Mouse (Mus musculus) left cerebral cortex, postnatal 10 days (tissue): ENCODE results near the gene Rasgef1b. TPM values are rescaled to one million over a fixed set of nuclear protein-coding genes. Genes with fewer than 3 reads are reported as not detected.

Experiments used
- DNase-seq, 2 experiments: peaks; one replicate each; pipeline ENCODE4 v3.0.0; 2021 to 2022; ENCODE audit warnings: low spot score in 2 of 2, mixed read lengths in 1 of 2; ENCODE audit errors: extremely low spot score in 1 of 2
- intact Hi-C: fragments of 180-260 bp; cut with DNase I; formaldehyde crosslinking; loops from one replicate; pipeline ENCODE4 v1.15.1; 2025
- total RNA-seq, 2 experiments: library from RNA; stranded (reverse); gene quantifications; 2 replicates each; pipeline ENCODE4 v1.2.3; 2021

Rasgef1b gene
- total RNA-seq, 2 experiments from 2014 or later: 53.8 to 58.4 TPM

DNA sequence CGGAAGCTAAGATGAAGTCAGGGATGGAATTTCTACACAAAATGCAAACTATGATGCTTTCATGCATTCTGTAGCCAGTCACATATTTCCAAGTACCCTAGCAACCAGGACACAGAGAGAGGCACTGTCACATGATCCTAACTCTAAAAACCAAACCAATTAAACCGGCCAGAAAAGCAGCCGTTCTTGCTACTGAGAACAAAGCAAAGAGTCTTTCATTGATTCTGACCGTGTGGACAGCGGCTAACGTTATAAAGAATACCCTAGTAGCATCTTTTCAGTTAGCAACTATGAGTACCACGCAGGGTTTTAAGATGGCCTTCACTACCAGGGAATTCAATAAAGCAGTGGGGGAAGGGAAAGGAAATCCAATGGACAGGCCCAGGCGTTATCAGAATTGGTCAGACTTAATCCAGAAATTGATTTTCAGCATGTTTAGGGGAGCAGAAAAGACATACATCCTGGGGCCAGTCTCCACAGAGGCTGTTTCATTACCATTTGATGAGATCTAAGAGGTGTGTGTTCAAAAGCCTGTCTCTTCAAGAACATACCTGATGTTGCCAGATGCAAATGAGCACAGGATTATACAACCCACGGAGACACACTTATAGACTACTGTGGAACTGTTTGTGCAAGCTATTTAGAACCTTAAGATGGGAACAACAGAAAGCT, 215.5 kb downstream of the Rasgef1b start:
- no peak for DNase-seq
- intact Hi-C loops: no loop called here

DNA sequence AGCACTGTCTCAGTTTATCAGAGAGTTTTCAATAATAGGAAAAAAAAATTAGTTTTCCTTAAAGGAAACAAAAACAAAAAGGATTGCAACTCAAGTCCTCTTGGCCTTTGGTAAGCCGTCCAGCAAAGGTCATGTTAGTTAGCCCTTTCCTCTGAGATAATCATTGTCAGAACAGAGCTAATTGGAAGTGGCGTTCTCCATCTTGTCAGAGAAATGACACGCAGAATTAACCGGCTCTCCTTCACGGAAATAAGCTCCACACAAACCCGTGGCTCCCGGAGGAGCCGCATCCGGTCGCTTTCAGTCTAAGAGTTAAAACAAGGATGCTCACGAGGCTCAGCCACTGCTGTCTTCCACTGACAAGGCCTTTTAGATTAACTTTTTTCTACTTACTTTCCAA, 217.8 kb downstream of the Rasgef1b start:
- intact Hi-C loops: no loop called here
- no peak for DNase-seq

DNA sequence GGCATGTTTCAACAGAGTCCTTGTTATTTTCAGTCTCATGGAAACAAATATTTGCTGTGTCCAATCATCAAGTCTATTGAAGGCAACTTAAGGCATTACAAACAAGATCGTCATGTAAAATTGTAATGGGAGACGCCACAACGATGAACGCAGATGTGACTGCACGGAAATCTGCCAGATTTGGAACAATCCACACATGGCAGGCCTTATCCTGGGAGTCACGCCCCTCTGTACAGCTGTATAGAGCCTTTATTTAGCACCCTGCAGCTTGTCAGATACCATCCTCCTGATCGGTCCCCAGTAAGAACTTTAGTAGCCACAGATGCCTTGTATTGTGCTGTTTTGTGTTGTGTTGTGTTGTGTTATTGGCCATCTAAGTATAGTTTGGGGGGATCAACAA, 222.8 kb downstream of the Rasgef1b start:
- intact Hi-C loops: no loop called here
- no peak for DNase-seq

DNA sequence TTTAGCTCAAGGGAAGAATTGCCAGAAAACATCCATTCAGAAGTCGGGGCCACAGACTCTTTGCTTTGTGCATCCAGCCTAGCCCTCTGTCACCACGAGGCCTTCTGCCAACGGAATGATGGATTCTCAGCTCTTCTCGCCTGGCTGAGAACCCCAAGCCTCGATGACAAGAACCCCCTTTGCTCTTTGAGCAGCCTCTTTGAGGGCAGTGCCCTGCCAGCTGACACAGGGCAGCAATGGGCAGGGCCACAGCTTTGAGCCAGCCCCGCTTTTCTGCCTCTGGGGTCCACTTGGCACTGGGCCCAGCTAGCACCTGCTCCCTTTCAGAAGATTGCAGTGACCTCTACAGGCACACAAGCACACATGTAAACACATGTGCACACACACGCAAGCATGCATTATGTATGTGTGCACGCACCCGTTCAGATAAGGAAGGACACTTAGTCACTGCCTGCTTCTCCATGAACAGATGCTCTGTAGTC, 224.5 kb downstream of the Rasgef1b start:
- DNase-seq: peak; percentile 54 to 72
- intact Hi-C loops: loop anchor here (5.0 kb wide), 1 partner anchor 252 kb away; no protein-coding TSS in a partner anchor

- DNase-seq: no peak
- intact Hi-C loops: loop anchor here (5.0 kb wide), 1 partner anchor 250 kb away; no protein-coding TSS in a partner anchor
Measured at GRCm38 (mm10) chr5:99502681-99503080, 226.2 kb downstream of the Rasgef1b start.

GRCm38 (mm10) chr5:99499404-99500089, 229.3 kb downstream of the Rasgef1b start:
- DNase-seq: no peak
- intact Hi-C loops: loop anchor here (5.0 kb wide), 1 partner anchor 247 kb away; no protein-coding TSS in a partner anchor

DNA sequence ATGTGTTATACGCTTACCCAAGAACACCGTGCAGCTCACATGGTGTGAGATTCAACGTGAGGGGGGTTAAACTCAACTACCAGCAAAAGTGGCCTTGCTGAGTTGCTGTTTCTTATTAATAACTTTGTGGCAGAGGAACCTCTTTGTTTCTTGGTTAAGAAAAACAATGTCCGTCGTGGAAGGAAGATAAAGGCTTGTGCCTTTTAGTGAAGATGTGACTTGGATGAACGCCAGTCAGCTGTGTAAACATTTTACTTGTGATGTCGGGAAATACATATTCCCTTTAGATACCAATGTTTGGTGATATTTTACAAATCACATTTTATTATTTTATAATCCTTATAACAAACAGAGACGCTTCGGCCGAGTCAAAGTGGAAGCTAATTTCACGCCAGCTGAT, 231.0 kb downstream of the Rasgef1b start:
- intact Hi-C loops: no loop called here
- peak in 1 of 2 experiments; percentile 34 for DNase-seq

DNA sequence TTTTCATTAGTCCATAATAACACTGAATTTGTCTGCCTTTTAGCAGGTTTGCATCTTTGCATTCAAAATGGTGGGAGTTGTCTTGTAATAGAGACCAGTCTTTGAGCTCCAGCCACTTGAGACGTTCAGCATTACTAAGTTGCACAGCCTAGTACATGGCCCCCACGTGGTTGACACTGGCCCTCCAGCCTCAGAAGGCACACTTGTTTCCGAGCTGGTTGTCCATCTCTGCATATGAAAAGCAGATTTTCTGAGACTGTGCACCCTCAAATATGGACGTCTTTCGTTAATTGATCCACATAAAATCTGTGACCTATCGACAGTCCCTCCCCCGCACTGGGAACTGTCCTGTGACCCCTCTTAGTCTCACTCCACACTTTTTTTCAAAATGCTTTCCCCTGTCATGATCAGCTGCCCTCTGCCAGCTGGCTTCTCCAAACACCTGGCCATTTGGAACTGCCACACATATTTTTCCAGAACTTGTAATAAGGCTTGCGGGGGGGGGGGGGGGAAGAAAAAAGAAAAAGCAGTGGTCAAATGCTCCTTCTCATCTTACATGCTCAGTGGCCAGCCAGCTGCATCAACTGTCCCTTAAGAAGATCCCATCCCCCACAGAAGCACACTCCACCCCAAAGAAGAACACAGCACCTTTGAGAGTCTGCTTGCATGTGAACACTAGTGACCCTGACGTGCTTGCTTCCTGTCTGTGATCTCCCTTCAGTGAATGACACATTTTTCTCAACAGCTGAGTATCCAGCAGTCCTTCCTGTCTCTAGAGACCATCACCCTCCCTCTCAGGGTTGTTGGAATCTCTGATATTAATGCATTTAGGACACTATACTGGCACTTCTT, 231.7 kb downstream of the Rasgef1b start:
- intact Hi-C loops: no loop called here
- no peak for DNase-seq

DNA sequence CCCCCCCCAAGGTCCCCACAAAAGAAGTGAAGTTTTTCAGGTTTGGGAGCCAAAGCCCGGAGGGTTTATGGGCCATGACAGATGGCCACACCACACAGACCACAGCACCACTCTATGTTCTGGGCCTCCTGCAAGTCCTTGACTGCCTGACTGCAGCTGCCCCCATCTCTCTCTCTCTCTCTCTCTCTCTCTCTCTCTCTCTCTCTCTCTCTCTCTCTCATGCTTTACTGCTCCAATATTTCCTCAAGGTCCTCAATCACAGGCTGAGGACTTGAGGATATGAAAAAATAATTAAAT, 232.8 kb downstream of the Rasgef1b start:
- no peak for DNase-seq
- intact Hi-C loops: no loop called here

DNA sequence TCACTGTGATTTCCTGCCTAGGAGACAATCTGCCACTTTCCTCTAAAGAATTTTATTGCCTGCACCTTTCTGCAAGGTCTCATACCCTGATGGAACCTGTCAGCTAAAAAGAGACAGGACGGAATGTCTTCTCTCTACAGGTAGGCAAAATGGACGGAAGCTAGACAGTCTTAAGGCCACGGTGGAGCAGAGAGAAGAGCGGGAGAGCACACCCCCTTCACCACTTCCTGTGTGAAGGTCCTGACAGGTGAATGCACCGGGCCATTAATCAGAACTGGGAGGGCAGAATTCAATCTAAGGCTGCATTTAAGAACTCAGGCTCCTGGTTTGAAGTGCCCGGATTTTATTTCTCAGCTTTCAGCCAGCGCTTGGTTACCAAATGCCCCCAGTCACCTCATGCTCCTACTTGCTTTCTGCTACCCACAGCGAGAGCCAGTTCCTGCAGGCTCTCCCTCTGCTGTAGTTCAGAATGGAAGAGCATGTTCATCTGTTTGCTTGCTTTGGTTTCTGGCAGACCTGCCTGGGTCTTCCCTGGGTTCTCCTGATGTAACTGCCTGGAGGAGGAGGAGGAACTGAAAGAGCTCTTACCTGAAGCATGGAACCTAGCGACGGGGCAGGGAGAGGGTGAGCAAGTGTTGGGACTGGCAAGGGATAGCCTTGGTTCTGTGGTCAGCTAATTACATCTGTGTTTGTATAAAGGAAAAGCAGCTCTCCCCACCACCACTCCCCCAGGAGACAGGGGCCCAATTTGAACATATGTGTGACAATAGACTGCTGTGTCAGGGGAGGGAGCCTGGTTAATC, 233.3 kb downstream of the Rasgef1b start:
- DNase-seq: no peak
- intact Hi-C loops: no loop called here

DNA sequence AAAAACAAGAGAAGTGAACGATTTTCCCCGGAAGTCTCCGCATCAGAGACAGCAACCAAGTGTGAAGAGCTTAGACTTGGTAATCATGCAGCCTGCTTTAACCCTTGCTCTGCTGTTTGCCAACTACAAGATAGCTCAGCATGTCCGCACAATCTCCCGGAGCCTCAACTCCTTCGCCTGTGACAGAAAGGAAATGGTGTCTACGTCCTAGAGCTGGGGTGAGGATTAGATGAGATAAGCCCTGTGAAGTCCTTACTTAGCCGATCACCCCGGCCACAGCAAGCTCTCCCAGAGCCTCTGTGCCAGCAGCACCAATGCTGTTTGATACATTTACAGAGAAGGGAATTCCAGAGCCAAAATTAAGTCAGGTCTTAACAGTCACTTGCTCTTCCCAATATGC, 235.0 kb downstream of the Rasgef1b start:
- DNase-seq: no peak
- intact Hi-C loops: no loop called here

DNA sequence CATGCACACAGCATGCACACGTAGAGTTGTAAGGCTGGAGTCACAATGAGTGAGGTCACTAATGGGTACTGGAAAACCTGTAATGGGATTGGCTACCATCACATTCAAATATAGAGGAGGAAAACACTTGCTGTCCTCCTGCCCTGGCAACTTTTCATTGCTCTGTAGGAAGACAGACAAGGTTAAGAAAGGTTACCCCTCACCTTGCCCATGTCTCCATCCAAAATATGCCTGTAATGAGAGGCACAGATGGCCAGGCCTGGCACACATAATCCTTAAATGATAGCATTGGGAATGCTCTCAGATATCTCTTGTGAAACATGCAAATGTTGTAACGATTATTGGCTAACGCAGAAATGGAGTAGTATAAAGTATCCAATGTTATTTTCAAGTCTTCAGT, 235.8 kb downstream of the Rasgef1b start:
- intact Hi-C loops: no loop called here
- DNase-seq: no peak

DNA sequence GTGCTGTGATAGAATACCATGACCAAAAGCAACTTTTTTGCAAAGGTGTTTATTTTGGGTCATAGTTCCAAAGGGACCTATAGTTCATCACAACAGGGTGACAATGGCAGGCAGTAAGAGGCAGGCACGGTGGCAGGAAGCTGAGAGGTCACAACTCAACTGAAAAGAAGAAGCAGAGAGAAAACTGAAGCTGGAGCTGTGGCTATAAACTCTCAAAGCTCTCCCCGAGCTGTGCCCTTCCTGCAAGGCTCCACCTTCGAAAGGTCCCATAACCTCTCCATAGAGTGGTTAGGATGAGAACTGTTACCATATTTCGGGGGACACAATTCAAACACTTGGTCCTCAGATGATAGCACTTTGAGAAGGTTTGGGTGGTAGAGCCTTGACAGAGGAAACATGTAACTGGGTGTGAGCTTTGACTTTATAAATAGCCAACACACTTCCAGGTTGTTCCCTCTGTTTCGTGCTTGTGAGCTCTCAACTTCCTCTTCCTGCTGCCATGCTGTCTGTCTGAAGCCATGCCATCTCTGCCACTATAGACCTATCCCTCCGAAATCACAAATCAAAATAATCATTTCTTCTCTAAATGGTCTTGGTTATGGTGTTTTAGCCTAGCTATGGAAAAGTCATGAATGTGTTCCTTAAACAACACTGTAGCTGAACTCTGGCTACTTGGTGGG, 240.2 kb downstream of the Rasgef1b start:
- DNase-seq: no peak
- intact Hi-C loops: no loop called here

- peak in 1 of 2 experiments; percentile 37 for DNase-seq
- intact Hi-C loops: no loop called here
Measured at GRCm38 (mm10) chr5:99487009-99487858, 241.6 kb downstream of the Rasgef1b start.

DNA sequence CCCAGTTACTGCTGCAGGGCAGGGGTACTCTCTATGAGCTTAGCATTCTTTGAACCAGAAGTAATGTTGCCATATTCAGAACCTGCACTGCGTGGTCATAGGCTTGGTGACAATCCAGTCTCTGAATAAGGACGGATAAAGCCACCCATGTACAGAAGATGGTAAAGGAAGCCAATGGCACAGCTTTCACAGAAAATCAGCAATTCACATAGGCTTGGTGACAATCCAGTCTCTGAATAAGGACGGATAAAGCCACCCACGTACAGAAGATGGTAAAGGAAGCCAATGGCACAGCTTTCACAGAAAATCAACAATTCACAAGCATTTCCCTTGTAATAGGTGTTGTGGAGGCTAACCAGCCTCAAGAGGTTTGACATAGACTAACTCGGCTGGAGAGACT, 245.7 kb downstream of the Rasgef1b start:
- no peak for DNase-seq
- intact Hi-C loops: no loop called here

- no peak for DNase-seq
- intact Hi-C loops: no loop called here
Measured at GRCm38 (mm10) chr5:99482524-99482923, 246.3 kb downstream of the Rasgef1b start.

- DNase-seq: no peak
- intact Hi-C loops: no loop called here
Measured at GRCm38 (mm10) chr5:99482016-99482415, 246.8 kb downstream of the Rasgef1b start.
